Mouse (Mus musculus) cerebellum, adult 2 months (tissue): ENCODE measurements around the gene Slc6a20a.

Source experiments
- CTCF ChIP-seq: fragments of 200-500 bp; IDR thresholded peaks from 2 replicates; pipeline ENCODE4 v1.5.1; 2011; ENCODE audit warnings: low read depth, mild to moderate bottlenecking, control low read depth, low read length, moderate library complexity, borderline replicate concordance; ENCODE audit not compliant: insufficient read depth
- POLR2A ChIP-seq: fragments of 200-500 bp; IDR thresholded peaks from 2 replicates; pipeline ENCODE4 v1.6.1; 2011; ENCODE audit warnings: low read length, control low read depth, borderline replicate concordance; ENCODE audit not compliant: insufficient read depth

- TF ChIP-seq CTCF (no peak), POLR2A (no peak)
Observed at GRCm38 (mm10) chr9:123595194-123595593, 83.5 kb downstream of the Slc6a20a start.
